Mouse (Mus musculus) c-Kit-positive CD71-positive TER-119-negative erythroid progenitor cells, embryonic 14.5 days (primary cell): ENCODE measurements around the gene Prap1.

Source experiments
- DNase-seq: peaks from one replicate; pipeline ENCODE4 v3.0.0-alpha.2; 2013; ENCODE audit warnings: low read depth

The Prap1 gene

DNA sequence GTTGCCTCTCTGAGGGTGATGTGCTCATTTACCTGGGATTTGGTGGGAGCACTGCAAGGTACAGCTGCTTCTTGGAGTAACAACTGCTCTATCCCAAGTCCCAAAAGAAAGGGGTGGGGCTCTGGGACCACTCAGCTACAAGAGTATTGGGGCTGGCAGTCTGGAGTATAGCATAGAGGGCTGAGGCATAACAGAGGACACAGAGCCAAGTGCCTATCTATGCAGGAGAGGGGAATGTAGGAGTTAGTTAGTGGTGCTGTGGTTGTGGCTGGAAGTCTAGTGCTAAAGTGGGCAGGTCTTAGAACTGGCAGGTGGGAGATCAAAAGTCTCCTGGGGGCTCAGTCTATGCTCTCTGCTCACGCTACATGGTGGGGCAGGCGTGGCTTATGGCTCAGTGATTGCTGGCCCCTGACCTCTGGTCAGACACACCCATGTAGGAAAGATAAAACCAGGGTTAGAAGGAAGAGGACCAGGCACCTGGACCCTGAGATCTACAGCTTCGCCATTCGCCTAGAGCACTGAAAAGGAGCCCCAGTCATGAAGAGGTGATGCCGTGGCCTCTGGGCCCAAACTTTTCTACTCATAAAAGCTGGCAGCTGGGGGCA lies at the start of gene Prap1:
TSS of gene Prap1 (plus strand) at position 472 of the 605 bp plus-strand sequence.
- DNase-seq: no peak

DNA sequence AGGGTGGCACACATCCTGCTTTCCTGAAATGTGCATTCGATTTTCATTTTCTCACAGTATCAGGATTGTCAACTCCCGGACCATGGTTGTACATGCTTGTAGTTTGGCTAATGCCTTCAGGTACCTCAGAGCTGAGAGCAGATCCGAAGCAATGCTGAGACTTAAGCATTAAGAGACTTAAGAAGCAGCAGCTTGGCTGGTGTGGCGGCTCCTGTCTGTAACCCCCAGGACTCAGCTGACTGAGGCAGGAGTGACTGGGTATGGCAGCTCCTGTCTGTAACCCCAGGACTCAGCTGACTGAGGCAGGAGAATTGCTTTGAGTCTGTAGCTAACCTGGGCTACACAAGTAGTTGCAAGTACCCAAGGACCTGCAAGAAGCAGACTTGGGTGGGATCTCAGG lies 47.6 kb upstream of the Prap1 start:
- DNase-seq: no peak

DNA sequence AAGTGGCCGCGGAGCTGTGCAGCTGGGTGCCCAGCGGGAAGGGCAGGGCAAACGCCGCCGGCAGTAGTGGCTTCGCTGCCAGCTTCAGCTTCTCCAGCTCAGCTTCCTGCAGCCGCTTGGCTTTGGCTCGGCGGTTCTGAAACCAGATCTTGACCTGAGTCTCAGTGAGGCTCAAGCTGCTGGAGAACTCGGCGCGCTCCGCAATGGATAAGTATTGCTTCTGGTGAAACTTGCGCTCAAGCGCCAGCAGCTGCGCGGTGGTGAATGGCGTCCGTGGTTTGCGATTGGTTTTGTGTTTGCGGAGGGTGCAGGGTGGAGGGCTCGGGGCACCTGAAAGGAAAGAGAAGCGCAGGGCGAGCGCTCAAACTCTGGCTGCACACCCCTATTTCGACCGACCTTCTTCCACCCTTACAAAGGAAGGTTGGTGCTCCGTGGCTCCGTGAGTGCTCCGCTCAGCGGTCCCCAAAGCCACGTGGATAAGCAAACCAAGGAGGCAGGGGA lies 45.3 kb upstream of the Prap1 start:
- DNase-seq: no peak

DNA sequence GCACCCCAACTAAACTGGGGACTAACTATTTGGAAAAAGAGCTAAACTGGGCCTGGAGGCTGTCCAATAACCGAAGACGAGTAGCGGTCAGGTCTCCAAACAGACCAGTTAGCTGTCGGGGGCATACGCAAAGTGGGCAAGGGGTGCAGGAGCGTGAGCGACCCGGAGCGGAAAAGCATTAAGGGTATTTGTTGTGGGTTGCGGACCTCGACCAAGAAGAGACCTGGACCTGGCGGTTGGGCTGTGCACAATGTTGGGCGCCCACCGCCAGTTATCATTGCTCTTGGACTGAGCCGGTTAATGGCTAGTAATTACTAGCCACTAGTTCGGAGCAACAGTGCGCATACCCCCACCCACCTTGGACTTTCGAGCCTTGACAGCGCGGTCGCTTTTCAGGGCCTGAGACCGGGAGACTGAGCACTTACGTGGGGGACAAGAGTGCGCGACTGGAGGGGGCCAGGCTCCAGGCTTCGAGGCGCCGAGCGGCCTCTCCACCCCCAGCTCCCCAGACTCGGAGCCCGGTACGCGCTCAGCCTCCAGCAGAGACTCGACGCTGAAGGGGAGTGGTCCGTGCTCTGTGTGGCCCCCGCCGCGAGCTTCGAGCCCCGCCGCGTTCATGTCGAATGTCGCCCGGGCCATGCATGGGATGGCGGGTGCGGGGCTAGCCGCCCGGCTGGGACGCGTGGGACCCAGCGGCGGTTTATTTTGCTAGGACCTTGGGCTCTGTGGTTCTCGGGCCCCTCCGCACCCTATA lies 44.7 kb upstream of the Prap1 start, which contains the start of gene Msx3:
TSS of gene Msx3 (minus strand) at position 729 of the 754 bp plus-strand sequence.
- DNase-seq: no peak

DNA sequence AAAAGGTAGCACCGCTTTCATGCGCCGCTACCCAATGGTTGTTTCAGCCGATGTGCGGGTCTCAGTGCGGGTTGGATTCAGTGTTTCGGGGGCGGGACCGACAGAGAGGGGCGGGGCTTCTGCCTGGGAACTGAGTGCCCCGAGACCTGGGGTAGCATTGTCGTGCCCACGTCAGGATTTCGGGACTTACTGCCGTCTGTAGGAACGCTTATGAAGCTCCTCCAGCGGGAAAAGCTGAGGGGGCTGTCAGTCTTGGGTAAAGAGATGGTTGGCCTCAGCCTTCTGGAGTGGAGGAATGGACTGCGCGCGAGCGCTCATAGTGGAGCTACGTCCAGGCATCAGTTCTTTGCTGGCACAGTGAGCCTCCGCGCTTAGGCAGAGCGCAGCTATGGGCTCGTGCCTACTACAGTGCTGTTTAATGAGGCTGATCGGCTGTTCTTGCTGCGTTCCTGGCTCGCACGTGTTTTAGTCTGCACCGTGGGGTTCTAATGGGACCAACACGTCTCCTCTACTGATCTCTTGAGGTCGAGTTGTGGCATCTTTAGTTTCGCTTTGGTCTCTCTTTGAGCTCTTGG lies 44.0 kb upstream of the Prap1 start:
- no peak for DNase-seq

GRCm38 (mm10) chr7:140054124-140054523 lies 39.1 kb upstream of the Prap1 start:
- no peak for DNase-seq

DNA sequence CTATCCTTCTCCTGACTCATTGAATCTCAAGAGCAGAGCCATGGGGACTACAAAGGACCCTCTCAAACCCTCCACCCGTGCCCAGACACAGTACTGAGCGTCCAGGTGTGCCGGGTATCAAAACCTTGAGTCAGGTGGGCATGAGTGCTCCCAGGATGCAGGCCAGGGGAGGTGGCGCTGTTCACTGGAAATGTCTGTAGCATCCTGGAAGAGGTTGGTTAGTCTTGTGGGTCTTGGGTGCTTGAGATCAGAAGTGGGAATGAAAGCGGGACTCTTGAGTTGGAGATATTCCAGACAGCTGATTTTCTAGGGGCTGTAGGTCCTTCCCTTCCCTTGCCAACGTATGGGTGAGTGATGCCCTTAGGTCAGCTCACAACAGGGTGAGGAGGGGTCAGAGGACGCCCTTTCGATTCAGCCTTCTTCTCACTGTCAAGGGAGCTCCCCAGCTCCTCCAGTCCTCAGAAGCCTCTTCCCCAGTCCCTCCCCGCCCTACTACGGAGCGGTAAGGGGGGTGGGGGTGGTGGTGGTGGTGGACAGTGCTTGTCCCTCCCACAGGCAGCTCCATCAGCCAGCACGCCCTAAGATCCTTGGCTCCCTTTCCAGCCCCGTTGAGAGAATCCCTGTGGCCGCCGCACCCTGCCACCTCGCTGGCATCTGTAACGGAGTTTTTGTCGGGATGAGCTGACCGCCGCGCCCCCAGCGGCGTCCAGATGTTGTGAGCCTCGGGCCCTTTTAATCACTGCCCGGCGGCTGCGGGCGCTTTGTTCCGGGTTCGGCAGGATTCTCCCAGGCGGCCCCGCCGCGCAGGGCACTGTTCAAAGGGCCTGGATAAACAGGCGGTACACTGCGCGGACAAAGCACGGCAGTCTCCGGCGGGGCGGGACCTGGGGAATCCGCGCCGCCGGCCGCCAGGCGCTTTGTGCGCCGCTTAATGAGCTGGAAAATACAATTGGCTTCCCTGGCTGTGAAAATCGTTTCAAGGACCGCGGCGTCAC lies 35.5 kb upstream of the Prap1 start:
- no peak for DNase-seq

DNA sequence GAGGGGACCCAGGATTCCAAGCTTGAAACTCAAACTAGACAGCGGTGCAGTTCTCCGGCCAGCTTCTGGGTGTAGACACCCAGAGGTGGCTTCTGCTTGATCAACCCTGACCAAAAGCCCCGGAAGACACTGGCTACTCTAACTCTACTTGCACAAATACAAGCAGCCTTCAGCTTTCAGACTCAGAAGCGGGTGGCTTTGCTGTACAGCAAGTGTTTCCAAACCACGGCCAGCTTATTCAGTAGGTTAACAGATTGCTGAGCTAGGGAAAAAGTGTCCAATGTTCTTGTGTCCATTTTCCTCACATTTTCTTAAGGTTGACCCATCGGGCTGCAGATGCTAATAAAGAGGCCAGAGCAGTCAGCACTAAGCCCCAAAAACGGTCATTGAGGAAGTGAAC lies 34.7 kb upstream of the Prap1 start:
- DNase-seq: no peak

GRCm38 (mm10) chr7:140059601-140060000 lies 33.6 kb upstream of the Prap1 start:
- no peak for DNase-seq

- DNase-seq: no peak
Measured at GRCm38 (mm10) chr7:140060936-140061831, 32.0 kb upstream of the Prap1 start.

DNA sequence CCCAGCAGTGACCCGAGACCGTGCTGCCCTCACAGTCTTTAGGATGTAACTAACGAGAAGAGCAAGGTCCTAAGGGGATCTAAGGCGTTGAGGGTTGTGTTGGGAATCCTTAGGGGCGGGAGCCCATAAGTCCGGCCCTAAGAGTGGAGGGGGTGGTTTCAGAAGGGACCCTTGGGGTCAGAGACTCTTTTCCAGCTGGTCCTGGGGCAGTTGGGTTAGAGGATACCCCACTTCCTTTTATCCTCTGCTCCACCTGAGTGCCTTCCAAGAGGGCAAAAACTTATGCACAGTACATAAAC lies 31.4 kb upstream of the Prap1 start:
- DNase-seq: no peak

DNA sequence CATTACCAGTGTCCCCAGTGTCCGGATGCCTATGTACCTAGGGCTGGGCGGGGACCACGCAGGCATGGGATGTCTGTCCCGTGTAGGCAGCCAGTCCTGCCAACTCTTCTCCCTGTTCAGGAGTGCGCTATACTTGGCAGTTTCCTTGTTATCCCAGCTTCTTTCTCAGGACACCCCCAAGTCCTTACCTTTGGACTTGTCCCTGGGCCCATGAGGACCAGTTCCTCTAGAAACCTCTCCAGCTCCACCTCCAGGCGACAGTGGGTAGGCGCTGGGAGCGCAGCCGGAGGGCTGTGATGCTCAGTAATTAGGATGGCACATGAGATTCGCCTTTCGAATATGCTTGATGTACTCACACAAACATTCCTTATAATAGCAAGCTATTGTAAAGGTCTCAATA lies 30.9 kb upstream of the Prap1 start:
- no peak for DNase-seq

- DNase-seq: peak; percentile 55
Measured at GRCm38 (mm10) chr7:140063092-140063491, 30.1 kb upstream of the Prap1 start.

- DNase-seq: no peak
Measured at GRCm38 (mm10) chr7:140067397-140067796, 25.8 kb upstream of the Prap1 start.

GRCm38 (mm10) chr7:140070042-140070711 lies 23.0 kb upstream of the Prap1 start:
- no peak for DNase-seq

DNA sequence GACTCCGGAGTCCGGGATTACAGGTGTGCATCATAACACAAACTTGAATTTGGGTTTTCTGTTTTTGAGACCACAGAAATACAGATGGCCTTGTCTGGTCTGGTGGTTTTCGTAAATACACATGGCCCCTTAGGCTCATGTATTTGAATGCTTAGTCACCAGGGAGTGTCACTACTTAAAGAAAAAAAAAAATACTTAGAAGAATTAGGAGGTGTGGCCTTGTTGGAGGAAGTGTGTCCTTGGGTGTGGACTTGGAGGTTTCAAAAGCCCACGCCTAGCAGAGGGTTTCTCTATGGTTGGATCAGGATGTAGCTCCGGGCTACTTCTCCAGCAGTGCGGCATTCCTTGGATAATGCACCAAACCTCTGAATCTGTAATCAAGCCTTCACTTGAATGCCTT lies 15.5 kb upstream of the Prap1 start:
- DNase-seq: no peak

DNA sequence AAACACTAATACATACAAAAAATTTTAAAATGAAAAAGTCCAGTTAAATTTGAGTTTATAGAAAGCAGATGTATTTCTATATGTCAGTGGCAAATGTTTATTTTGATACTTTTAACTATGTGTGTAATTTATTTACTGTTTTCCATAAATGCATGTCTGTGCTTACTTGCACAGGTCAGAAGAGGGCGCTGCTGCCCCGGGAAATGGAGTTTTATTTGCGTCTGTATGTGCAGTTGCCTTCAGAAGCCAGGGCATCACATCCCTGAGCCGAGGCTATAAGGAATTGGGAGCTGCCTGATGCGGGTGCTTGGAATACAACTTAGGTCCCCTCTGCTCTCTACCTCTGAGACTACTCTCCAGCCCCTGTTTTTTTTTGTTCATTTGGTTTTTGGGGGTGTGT lies 14.5 kb upstream of the Prap1 start:
- DNase-seq: peak; percentile 71

DNA sequence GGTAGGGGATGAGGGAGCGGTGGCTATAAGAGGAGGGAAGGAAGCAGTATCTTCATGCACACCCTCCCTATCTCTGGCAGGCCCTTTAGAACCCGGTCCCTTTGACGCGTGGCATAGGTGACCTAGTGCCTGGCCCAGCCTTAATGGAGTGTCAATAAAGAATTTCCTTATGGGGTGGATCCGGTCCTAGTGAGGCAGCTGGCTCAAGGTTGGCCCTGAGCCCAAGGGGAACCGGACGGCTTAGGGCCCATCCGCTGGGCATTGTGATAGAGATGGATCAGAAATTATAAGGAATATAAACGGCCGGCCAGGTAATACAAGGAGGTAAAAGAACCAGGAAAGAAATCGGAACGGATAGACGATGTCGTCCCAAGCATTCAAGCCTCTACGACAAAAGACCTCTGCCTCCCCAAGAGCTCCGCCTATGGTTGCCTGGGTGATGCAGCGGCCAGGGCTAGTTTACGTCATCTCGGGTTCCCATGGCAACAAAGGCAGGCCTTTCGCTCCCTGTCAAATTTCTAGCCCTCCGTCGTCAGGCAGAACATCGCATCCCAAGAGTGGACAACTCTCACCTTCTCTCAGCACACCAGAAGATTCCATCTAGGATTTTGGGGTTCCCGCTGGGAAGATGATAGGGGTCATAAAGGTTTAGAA lies 12.6 kb upstream of the Prap1 start:
- peak; percentile 38 for DNase-seq

GRCm38 (mm10) chr7:140081408-140082241 lies 11.6 kb upstream of the Prap1 start:
- DNase-seq: no peak
